Mouse (Mus musculus) embryonic stem cell, embryonic (primary cell): ENCODE results near the gene Zfp280d.

Experiments used
- CTCF ChIA-PET, 4 experiments: fragments of 300-600 bp in 2 of 4; fragments of 350-600 bp in 2 of 4; sonication (Branson Sonifier 250); formaldehyde crosslinking; loops; one replicate each; lab custom pipeline; 2022; ENCODE audit warnings: inconsistent platforms in 2 of 4; lab: Charles Lee
- POLR2A ChIA-PET, 4 experiments: fragments of 300-600 bp in 2 of 4; fragments of 350-600 bp in 2 of 4; sonication (Branson Sonifier 250); formaldehyde crosslinking; loops; one replicate each; lab custom pipeline; 2022; ENCODE audit warnings: antibody characterized with exemption in 4 of 4, inconsistent platforms in 1 of 4; lab: Charles Lee

Zfp280d gene

DNA sequence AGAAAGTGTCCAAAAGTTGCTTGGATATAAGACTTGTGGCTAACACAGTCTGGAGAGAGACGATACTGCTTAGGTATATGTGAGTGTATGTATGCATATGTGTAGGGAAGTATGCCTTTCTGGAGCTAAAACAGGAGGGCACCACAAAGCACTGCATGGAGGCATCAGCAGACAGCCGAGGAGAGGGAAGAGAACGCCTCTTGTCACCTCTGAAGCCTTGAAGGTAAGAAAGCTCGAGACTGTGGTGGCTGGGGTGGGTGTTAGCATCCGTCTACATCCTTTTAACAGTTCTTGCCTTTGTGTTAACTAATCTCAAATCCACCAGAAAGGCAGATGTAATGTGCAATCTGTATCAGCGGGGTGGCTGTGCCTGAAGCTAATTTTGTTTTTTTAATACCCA lies 128.8 kb downstream of the Zfp280d start:
- CTCF ChIA-PET, result no interaction called here
- POLR2A ChIA-PET, result no interaction called here

GRCm38 (mm10) chr9:72404446-72404845 lies 129.8 kb downstream of the Zfp280d start:
- ChIA-PET CTCF (no interaction called here), POLR2A (interaction anchor here in 1 of 4 experiments (0.5 kb wide), 1 partner anchor 116 kb away, joined by 3 read pairs; no protein-coding TSS in a partner anchor)

- ChIA-PET POLR2A (interaction anchor here in 1 of 4 experiments (0.5 kb wide), 1 partner anchor 115 kb away, joined by 3 read pairs; no protein-coding TSS in a partner anchor), CTCF (no interaction called here)
Measured at GRCm38 (mm10) chr9:72404934-72405333, 130.3 kb downstream of the Zfp280d start.

DNA sequence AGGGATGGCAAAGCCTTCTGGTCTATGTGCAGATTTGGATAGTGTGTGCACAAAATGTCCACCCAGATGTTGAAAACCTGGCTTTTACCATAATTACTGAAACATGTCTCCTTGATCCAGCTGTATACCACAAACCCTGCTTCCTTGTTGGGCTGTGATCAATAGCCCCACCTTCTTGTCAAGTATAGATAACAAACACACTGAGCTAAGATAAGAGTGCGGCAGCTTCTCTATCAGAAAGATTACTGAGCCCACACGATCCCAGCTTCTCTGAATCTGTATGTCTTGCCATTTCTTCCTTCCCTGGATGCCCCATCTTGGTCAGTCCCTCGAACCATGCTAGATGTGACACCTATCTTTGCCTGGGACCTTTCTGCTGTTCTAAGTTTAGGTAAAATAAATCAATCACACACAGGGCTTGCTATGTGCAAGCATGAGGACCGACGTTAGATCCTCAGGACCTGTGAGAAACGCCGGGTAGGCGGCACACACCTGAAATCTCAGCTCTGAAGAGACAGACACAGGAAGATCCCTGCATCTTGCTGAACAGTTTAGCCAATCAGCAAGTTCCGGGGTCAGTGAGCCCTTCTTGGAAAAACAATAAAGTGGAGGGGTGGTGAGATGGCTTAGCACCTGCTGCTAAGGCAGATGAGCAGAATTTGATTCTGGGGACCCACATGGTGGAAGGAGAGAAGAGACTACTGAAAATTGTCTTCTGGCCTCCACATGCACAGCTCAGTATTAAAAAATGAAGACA lies 131.4 kb downstream of the Zfp280d start:
- CTCF ChIA-PET, result no interaction called here
- POLR2A ChIA-PET, result no interaction called here

- POLR2A ChIA-PET, result interaction anchor here in 3 of 4 experiments (0.5 to 1.8 kb wide), 6 partner anchors 12 to 749 kb away, joined by 3 to 4 read pairs (median 3); no protein-coding TSS in a partner anchor
Measured at GRCm38 (mm10) chr9:72408131-72408586, 133.5 kb downstream of the Zfp280d start.

GRCm38 (mm10) chr9:72409381-72410225 lies 134.9 kb downstream of the Zfp280d start:
- CTCF ChIA-PET, result interaction anchor here (0.6 to 2.2 kb wide), 14 partner anchors 12 to 868 kb away, joined by 3 to 6 read pairs (median 4); no protein-coding TSS in a partner anchor
- POLR2A ChIA-PET, result interaction anchor here in 1 of 4 experiments (0.5 to 2.0 kb wide), 6 partner anchors 10 to 1978 kb away, joined by 3 to 8 read pairs (median 3); no protein-coding TSS in a partner anchor

More at GRCm38 (mm10) chr9:72408131-72408586, 133.5 kb downstream of the Zfp280d start:
- CTCF ChIA-PET, result interaction anchor here (0.6 to 2.2 kb wide), 34 partner anchors 9 to 784 kb away, joined by 3 to 6 read pairs (median 3); partner anchors contain the start of gene Mns1 (in 1 of the 4)

DNA sequence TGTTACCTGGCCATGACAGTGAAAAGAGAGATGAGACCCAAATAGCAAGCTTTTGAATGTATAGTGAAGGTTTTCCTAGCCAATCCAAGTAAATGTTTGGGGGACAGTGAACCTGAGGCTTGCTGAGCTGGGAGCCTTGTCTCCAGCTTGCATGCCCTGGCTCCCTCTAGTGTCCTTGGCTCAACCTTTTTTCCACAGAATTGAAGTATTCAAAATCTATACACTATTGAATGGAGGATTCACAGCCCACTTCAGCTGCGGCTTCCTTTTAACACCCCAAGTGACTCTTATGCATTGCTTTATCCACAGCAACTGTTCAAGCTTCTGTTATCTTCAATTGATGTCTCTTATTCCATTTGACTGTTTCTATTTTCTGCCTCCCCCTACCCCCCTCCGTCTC lies 137.1 kb downstream of the Zfp280d start:
- POLR2A ChIA-PET, result interaction anchor here in 1 of 4 experiments (0.6 to 2.0 kb wide), 3 partner anchors 9 to 72 kb away, joined by 3 to 6 read pairs (median 3); no protein-coding TSS in a partner anchor

More for the DNA sequence above, 137.1 kb downstream of the Zfp280d start:
- CTCF ChIA-PET, result interaction anchor here in 1 of 4 experiments (0.9 kb wide), 1 partner anchor 615 kb away, joined by 5 read pairs; no protein-coding TSS in a partner anchor
